8 mouse cellular contexts compared by ENCODE assay signal in genomic region chr4:107179561-107179960, GRCm38 (mm10). TPM values are rescaled to one million over a fixed set of nuclear protein-coding genes. Genes with fewer than 3 reads are reported as not detected.
A peak's percentile ranks its signal among the peaks of the same experiment; 100 is the strongest.
DNase-seq lines count a peak whose midpoint lies in the region; ATAC-seq and TF ChIP-seq lines count a peak whose summit lies in the region.

No protein-coding gene starts in this region.

- peaks cover 20% of the 10 kb centered on the region; the same call in 1 of the 2 replicates for H3K79me2 ChIP-seq in liver, adult 2 months (ENCODE audit: control insufficient read depth, insufficient read depth, low read length)

- H3K36me3 ChIP-seq in liver, adult 2 months (ENCODE audit: control insufficient read depth, insufficient read depth, low read length): peaks cover 8% of the 10 kb centered on the region
- H3K36me3 ChIP-seq in hindbrain, postnatal 0 days (ENCODE audit: insufficient read depth, low read length): no peaks in the 10 kb centered on the region
- H3K36me3 ChIP-seq in neural tube, embryonic 13.5 days: peaks cover 10% of the 10 kb centered on the region

- H3K4me3 ChIP-seq in liver, adult 2 months (ENCODE audit: insufficient read depth, low read depth, low read length): peak overlapping the region; percentile 84
- H3K4me3 ChIP-seq in hindbrain, postnatal 0 days (ENCODE audit: low read length): peak overlapping the region; percentile 90
- H3K4me3 ChIP-seq in neural tube, embryonic 13.5 days: peak overlapping the region; percentile 95

- 0 out of 2 replicates have a peak, but pooled peaks have one; percentile 0 for ATAC-seq in common myeloid progenitor, adult 5-6 weeks (replicated peaks; ENCODE audit: low read depth, poor library complexity, severe bottlenecking)
- no peak for ATAC-seq in hindbrain, postnatal 0 days
- ATAC-seq in neural tube, embryonic 13.5 days (ENCODE audit: low read depth): 0 out of 2 replicates have a peak, but pooled peaks have one; percentile 2
- ATAC-seq in CD4-positive, CD25-positive, alpha-beta regulatory T cell, adult 4 months: no peak

- TF ChIP-seq POLR2A in liver, adult 2 months (IDR thresholded peaks at IDR 0.05; ENCODE audit: extremely low read depth, insufficient read depth, low read length): no peak

- H3K9ac ChIP-seq in liver, adult 2 months (ENCODE audit: low read depth, low read length): peak overlapping the region; percentile 92
- H3K9ac ChIP-seq in hindbrain, postnatal 0 days (replicated peaks; ENCODE audit: low read length): peak overlapping the region; percentile 89
- peak overlapping the region; percentile 94 for H3K9ac ChIP-seq in neural tube, embryonic 13.5 days

- WGBS in liver, adult 2 months: 0% methylated on average over 8 of the region's 8 CpGs
- under 1% methylated on average over 8 of the region's 8 CpGs for WGBS in hindbrain, postnatal 0 days
- WGBS in neural tube, embryonic 13.5 days: 2% methylated on average over 8 of the region's 8 CpGs

- TF ChIP-seq CTCF in liver, adult 2 months (IDR thresholded peaks at IDR 0.05; ENCODE audit: low read depth, low read length): no peak
- TF ChIP-seq CTCF in hindbrain, postnatal 0 days (IDR thresholded peaks at IDR 0.05; ENCODE audit: low read depth): no peak

- H3K9me3 ChIP-seq in hindbrain, postnatal 0 days (ENCODE audit: low read length): no peaks in the 10 kb centered on the region
- no peaks in the 10 kb centered on the region for H3K9me3 ChIP-seq in neural tube, embryonic 13.5 days

- H3K4me1 ChIP-seq in liver, adult 2 months (ENCODE audit: control insufficient read depth, insufficient read depth, low read length): peaks cover 14% of the 10 kb centered on the region
- peaks cover 2% of the 10 kb centered on the region; the same call in 1 of the 2 replicates for H3K4me1 ChIP-seq in hindbrain, postnatal 0 days (ENCODE audit: insufficient read depth, low read length)
- peaks cover 48% of the 10 kb centered on the region for H3K4me1 ChIP-seq in neural tube, embryonic 13.5 days (replicated peaks)

- no peak overlapping the region for H3K27ac ChIP-seq in liver, adult 2 months (replicated peaks; ENCODE audit: insufficient read depth, low read depth, low read length)
- peak overlapping the region; percentile 96 for H3K27ac ChIP-seq in hindbrain, postnatal 0 days
- peak overlapping the region; percentile 99 for H3K27ac ChIP-seq in neural tube, embryonic 13.5 days (replicated peaks)

- peak; percentile 52 for DNase-seq in liver, adult 2 months (ENCODE audit: extremely low read depth, low read depth, low spot score)
- no peak for DNase-seq in liver
- no peak for DNase-seq in hindbrain, postnatal 0 days (ENCODE audit: low spot score)
- no peak for DNase-seq in cerebellum, postnatal 14 days
- DNase-seq in right cerebral cortex, postnatal 10 days (ENCODE audit: low spot score in 2 of 2): no peak

- peak overlapping the region; percentile 62 for H3K4me2 ChIP-seq in hindbrain, postnatal 0 days (ENCODE audit: low read depth, low read length)
- H3K4me2 ChIP-seq in neural tube, embryonic 13.5 days: peak overlapping the region; percentile 65

- H3K27me3 ChIP-seq in liver, adult 2 months (ENCODE audit: control insufficient read depth, insufficient read depth, low read length): no peaks in the 10 kb centered on the region
- H3K27me3 ChIP-seq in hindbrain, postnatal 0 days (ENCODE audit: insufficient read depth, low read length): no peaks in the 10 kb centered on the region
- H3K27me3 ChIP-seq in neural tube, embryonic 13.5 days: no peaks in the 10 kb centered on the region

RNA-seq across cellular contexts. Expression of gene Tceanc2, which starts 0.6 kb away (rescaled TPM):
- total RNA-seq in liver, adult 2 months (2014; rRNA removed): 5.6 and 6.6 TPM in 2 replicates
- polyA plus RNA-seq in liver, adult 2 months (2012; rRNA removed): 4.2 and 5.3 TPM in 2 replicates
- total RNA-seq in common myeloid progenitor, adult 5-6 weeks (2017): 25.0 and 37.2 TPM in 2 replicates
- 5.4 and 8.0 TPM in 2 replicates for total RNA-seq in hindbrain, postnatal 0 days (2014; rRNA removed)
- 17.3 and 23.4 TPM in 2 replicates for polyA plus RNA-seq in hindbrain, postnatal 0 days (2015; fragmentation: Nextera tagmentation; extraction: Ambion mirVana)
- 20.5 and 36.9 TPM in 2 replicates for polyA plus RNA-seq in neural tube, embryonic 13.5 days (2015; fragmentation: Nextera tagmentation; extraction: Ambion mirVana)
- polyA plus RNA-seq in CD4-positive, CD25-positive, alpha-beta regulatory T cell, adult 4 months (2017; shearing (Covaris generic)): 10 to 100 TPM; 19.4 to 19.8 TPM

RNA-seq across cellular contexts. Expression of gene Tmem59, which starts 1.4 kb away (rescaled TPM):
- 287 and 344 TPM in 2 replicates for total RNA-seq in liver, adult 2 months (2014; rRNA removed)
- polyA plus RNA-seq in liver, adult 2 months (2012; rRNA removed): 348 and 393 TPM in 2 replicates
- total RNA-seq in common myeloid progenitor, adult 5-6 weeks (2017): 115 and 141 TPM in 2 replicates
- 178 and 200 TPM in 2 replicates for total RNA-seq in hindbrain, postnatal 0 days (2014; rRNA removed)
- polyA plus RNA-seq in hindbrain, postnatal 0 days (2015; fragmentation: Nextera tagmentation; extraction: Ambion mirVana): 393 and 422 TPM in 2 replicates
- polyA plus RNA-seq in neural tube, embryonic 13.5 days (2015; fragmentation: Nextera tagmentation; extraction: Ambion mirVana): 441 and 449 TPM in 2 replicates
- 100 to 1,000 TPM; 439 to 478 TPM for polyA plus RNA-seq in CD4-positive, CD25-positive, alpha-beta regulatory T cell, adult 4 months (2017; shearing (Covaris generic))

RNA-seq across cellular contexts. Expression of gene Ldlrad1, which starts 29.4 kb away (rescaled TPM):
- total RNA-seq in liver, adult 2 months (2014; rRNA removed): not detected in 2 replicates
- 0.11 TPM in 1 of 2 replicates, not detected in the other for polyA plus RNA-seq in liver, adult 2 months (2012; rRNA removed)
- not detected in 2 replicates for total RNA-seq in common myeloid progenitor, adult 5-6 weeks (2017)
- not detected in 2 replicates for total RNA-seq in hindbrain, postnatal 0 days (2014; rRNA removed)
- polyA plus RNA-seq in hindbrain, postnatal 0 days (2015; fragmentation: Nextera tagmentation; extraction: Ambion mirVana): not detected in 2 replicates
- not detected in 2 replicates for polyA plus RNA-seq in neural tube, embryonic 13.5 days (2015; fragmentation: Nextera tagmentation; extraction: Ambion mirVana)
- under 1 TPM in 1 of 2 experiments, not detected in 1; 0.30 TPM for polyA plus RNA-seq in CD4-positive, CD25-positive, alpha-beta regulatory T cell, adult 4 months (2017; shearing (Covaris generic))

Comparison
In these comparisons a context has a peak if more than half of its experiments do, and no peak if none do; other contexts are left out.
1. ATAC-seq: peak in common myeloid progenitor, adult 5-6 weeks (single experiment) and neural tube, embryonic 13.5 days (single experiment); none in hindbrain, postnatal 0 days (single experiment) and CD4-positive, CD25-positive, alpha-beta regulatory T cell, adult 4 months (single experiment).
2. Peak in every context shown above with its lines, with median percentiles within 50 percentile points of each other: H3K4me3 ChIP-seq and H3K9ac ChIP-seq.